7 mouse cellular contexts compared by ENCODE assay signal in genomic region chr8:86837234-86837633, GRCm38 (mm10).
"Had no signal": no experiment of that assay in that cellular context is flagged by ENCODE, and none has a peak within 500 bp of the region (broad histone marks: within the 10 kb centered on the region; RNA-seq: fewer than 3 reads in every experiment).

No protein-coding gene starts in this region.

- DNase-seq: kidney, postnatal 25 days; layer of hippocampus, adult 9-11 months; left cerebral cortex, postnatal 4 days; lung, adult 18-20 months; right cerebral cortex, postnatal 14 days; thymus, postnatal 36 days had no signal

- ATAC-seq: midbrain, embryonic 15.5 days had no signal
